Mouse (Mus musculus): ENCODE measurements around the gene Fez1. TPM values are rescaled to one million over a fixed set of nuclear protein-coding genes. Genes with fewer than 3 reads are reported as not detected.

Fez1 gene
- polyA plus RNA-seq, 1 experiment from 2014 or later = 715 TPM

Other genes starting within 250 kb of the Fez1 start
- gene Gm17689, start 239.2 kb upstream of the Fez1 start, polyA plus RNA-seq (2015; fragmentation: Nextera tagmentation; extraction: Ambion mirVana) = not detected in 2 replicates
- gene A630095E13Rik, start 178.5 kb upstream of the Fez1 start, polyA plus RNA-seq (2015; fragmentation: Nextera tagmentation; extraction: Ambion mirVana) = not detected in 2 replicates
- gene Acrv1, start 128.6 kb upstream of the Fez1 start, polyA plus RNA-seq (2015; fragmentation: Nextera tagmentation; extraction: Ambion mirVana) = not detected in 2 replicates
- gene Chek1, start 94.8 kb upstream of the Fez1 start, polyA plus RNA-seq (2015; fragmentation: Nextera tagmentation; extraction: Ambion mirVana) = 13.6 and 18.5 TPM in 2 replicates
- gene Stt3a, start 54.2 kb upstream of the Fez1 start, polyA plus RNA-seq (2015; fragmentation: Nextera tagmentation; extraction: Ambion mirVana) = 104 and 108 TPM in 2 replicates
- 125 TPM in 2 replicates for gene Ei24, start 24.5 kb upstream of the Fez1 start, polyA plus RNA-seq (2015; fragmentation: Nextera tagmentation; extraction: Ambion mirVana)